Mouse (Mus musculus) limb, embryonic 14.5 days (tissue): Measurements from ENCODE around the gene Iqck. TPM values are rescaled to one million over a fixed set of nuclear protein-coding genes. Genes with fewer than 3 reads are reported as not detected.
A peak's percentile ranks its signal among the peaks of the same experiment; 100 is the strongest.

ENCODE experiments used
- ATAC-seq: fragments of 200-750 bp; cut with Nextera tagmentation; 2 replicates; pipeline ENCODE4 v1.8.0; 2017; ENCODE audit warnings: low read depth, moderate number of reproducible peaks, moderate TSS enrichment; ENCODE audit not compliant: low FRiP score
- DNase-seq: peaks from one replicate; pipeline ENCODE4 v3.0.0-alpha.2; 2015; ENCODE audit warnings: low spot score
- H3K27ac ChIP-seq: fragments of 300-500 bp; sonication (generic); replicated peaks from 2 replicates; pipeline ENCODE4 v1.5.1; 2014; ENCODE audit warnings: low read depth, mild to moderate bottlenecking, low read length, moderate library complexity, mixed read lengths
- H3K27me3 ChIP-seq: fragments of 300-500 bp; sonication (generic); 2 replicates; pipeline ENCODE4 v1.6.1; 2014; ENCODE audit warnings: low read length, mixed read lengths; ENCODE audit not compliant: control insufficient read depth, insufficient read depth
- H3K36me3 ChIP-seq: fragments of 300-500 bp; sonication (generic); 2 replicates; pipeline ENCODE4 v1.6.1; 2014; ENCODE audit warnings: mild to moderate bottlenecking, low read length, moderate library complexity, mixed read lengths; ENCODE audit not compliant: control insufficient read depth, insufficient read depth
- H3K4me1 ChIP-seq: fragments of 300-500 bp; sonication (generic); 2 replicates; pipeline ENCODE4 v1.6.1; 2014; ENCODE audit warnings: antibody characterized with exemption, low read length, mixed read lengths; ENCODE audit not compliant: control insufficient read depth, insufficient read depth
- H3K4me2 ChIP-seq: fragments of 300-500 bp; sonication (generic); replicated peaks from 2 replicates; pipeline ENCODE4 v1.6.1; 2014; ENCODE audit warnings: low read depth, mild to moderate bottlenecking, low read length, moderate library complexity; ENCODE audit not compliant: severe bottlenecking
- H3K4me3 ChIP-seq: fragments of 300-500 bp; sonication (generic); replicated peaks from 2 replicates; pipeline ENCODE4 v1.5.1; 2014; ENCODE audit warnings: low read length
- H3K9ac ChIP-seq: fragments of 300-500 bp; sonication (generic); 2 replicates; pipeline ENCODE4 v1.6.1; 2014; ENCODE audit warnings: mild to moderate bottlenecking, low read depth, low read length, moderate library complexity; ENCODE audit not compliant: severe bottlenecking
- H3K9me3 ChIP-seq: fragments of 300-500 bp; sonication (generic); 2 replicates; pipeline ENCODE4 v1.6.1; 2016; ENCODE audit warnings: low read length; ENCODE audit not compliant: control insufficient read depth
- POLR2A ChIP-seq: fragments of 200-500 bp; IDR thresholded peaks from 2 replicates; pipeline ENCODE4 v1.8.0; 2012; ENCODE audit warnings: inconsistent platforms, mild to moderate bottlenecking, moderate library complexity, borderline replicate concordance; ENCODE audit not compliant: insufficient read depth, insufficient read length; ENCODE audit errors: extremely low read depth
- WGBS: fragments of 180-500 bp; shearing (Covaris S2); extraction: QIAGEN DNeasy Blood & Tissue Kit; methylation state at CpG from one replicate; pipeline ENCODE4 v1.1.7; 2014; 5-methylcytosine and 5-hydroxymethylcytosine counted together
- polyA plus RNA-seq, 2 experiments: library from polyadenylated mRNA; depleted of rRNA in 1 of 2; stranded (reverse) in 1 of 2; unstranded in 1 of 2; fragments of >200 nt; fragmentation: Nextera tagmentation in 1 of 2; extraction: Ambion mirVana in 1 of 2; gene quantifications; 2 replicates each; pipeline versions ENCODE4 v1.2.1 to v1.2.3; 2012 to 2014

Gene Iqck
- polyA plus RNA-seq, 2 experiments: 2.5 to 2.8 TPM

DNA sequence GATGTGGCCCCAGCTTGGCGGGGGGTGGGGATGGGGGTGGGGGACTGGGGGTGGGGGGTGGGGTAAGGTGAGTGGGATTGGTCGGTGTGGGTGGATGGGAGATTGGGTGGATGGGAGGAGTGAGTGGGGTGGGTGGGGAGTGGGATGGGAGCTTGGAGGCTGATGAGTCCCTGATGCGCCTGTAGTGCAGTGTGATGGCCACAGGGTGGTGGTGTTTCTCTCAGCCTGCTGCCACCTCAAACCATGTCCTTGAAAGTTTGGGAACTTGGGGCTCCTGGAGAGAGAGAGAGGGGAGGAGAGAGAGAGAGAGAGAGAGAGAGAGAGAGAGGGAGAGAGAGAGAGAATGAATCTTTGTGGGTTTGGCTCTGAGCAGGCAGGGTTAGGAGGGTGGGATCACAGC lies 160.2 kb downstream of the Iqck start:
- peak; percentile 40 for DNase-seq

DNA sequence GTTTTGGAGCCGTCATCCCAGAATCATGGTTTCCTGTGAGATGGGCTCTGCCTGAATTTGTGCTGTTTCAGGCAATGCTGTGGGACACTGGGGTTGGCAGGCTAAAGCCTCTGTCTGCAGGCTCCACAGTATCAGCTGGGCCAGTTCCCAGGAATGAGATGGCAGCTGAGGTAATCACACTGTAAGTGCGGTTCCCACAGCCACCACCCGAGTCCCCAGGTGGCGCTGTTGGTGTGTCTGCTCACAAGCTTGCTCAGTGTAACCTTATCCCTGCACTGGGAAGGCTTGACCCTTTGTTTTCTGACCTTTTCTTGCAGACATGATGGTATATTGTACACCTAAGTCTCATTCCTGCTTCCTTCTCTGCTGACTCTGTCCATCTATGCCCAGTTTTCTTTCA lies 164.0 kb downstream of the Iqck start:
- WGBS: 17% methylated on average over 4 of the region's 4 CpGs
- no peaks in the 10 kb centered on the region for H3K36me3 ChIP-seq
- ATAC-seq (no peak), DNase-seq (peak; percentile 37)
- H3K9me3 ChIP-seq: no peaks in the 10 kb centered on the region
- no peaks in the 10 kb centered on the region for H3K27me3 ChIP-seq
- TF ChIP-seq POLR2A: no peak
- no peak overlapping the region for H3K27ac ChIP-seq
- no peak overlapping the region for H3K4me2 ChIP-seq
- H3K4me3 ChIP-seq: no peak overlapping the region
- H3K4me1 ChIP-seq: no peaks in the 10 kb centered on the region
- H3K9ac ChIP-seq: no peak overlapping the region

More for the DNA sequence above, 160.2 kb downstream of the Iqck start:
- H3K4me1 ChIP-seq: no peaks in the 10 kb centered on the region
- H3K27ac ChIP-seq: no peak overlapping the region
- no peaks in the 10 kb centered on the region for H3K27me3 ChIP-seq
- H3K4me2 ChIP-seq: no peak overlapping the region
- no peak for TF ChIP-seq POLR2A
- H3K9ac ChIP-seq: no peak overlapping the region
- no peaks in the 10 kb centered on the region for H3K36me3 ChIP-seq
- 0% methylated on average over 3 of the region's 3 CpGs for WGBS
- H3K4me3 ChIP-seq: no peak overlapping the region
- H3K9me3 ChIP-seq: no peaks in the 10 kb centered on the region
- no peak for ATAC-seq

Other genes starting within 250 kb of the Iqck start
- 72.4 and 153 TPM in 2 replicates for gene Gde1, start 150.0 kb upstream of the Iqck start, polyA plus RNA-seq (2012; rRNA removed)
- gene Gde1, start 150.0 kb upstream of the Iqck start, polyA plus RNA-seq (2014; fragmentation: Nextera tagmentation; extraction: Ambion mirVana): 81.3 and 89.9 TPM in 2 replicates
- 39.0 and 42.6 TPM in 2 replicates for gene Ccp110, start 143.2 kb upstream of the Iqck start, polyA plus RNA-seq (2012; rRNA removed)
- 8.8 and 10.8 TPM in 2 replicates for gene Ccp110, start 143.2 kb upstream of the Iqck start, polyA plus RNA-seq (2014; fragmentation: Nextera tagmentation; extraction: Ambion mirVana)
- gene Vps35l, start 115.5 kb upstream of the Iqck start, polyA plus RNA-seq (2012; rRNA removed): 48.8 and 59.8 TPM in 2 replicates
- gene Vps35l, start 115.5 kb upstream of the Iqck start, polyA plus RNA-seq (2014; fragmentation: Nextera tagmentation; extraction: Ambion mirVana): 65.8 and 67.1 TPM in 2 replicates
- 34.1 and 34.2 TPM in 2 replicates for gene Knop1, start 502 bp downstream of the Iqck start, polyA plus RNA-seq (2012; rRNA removed)
- 84.6 and 108 TPM in 2 replicates for gene Knop1, start 502 bp downstream of the Iqck start, polyA plus RNA-seq (2014; fragmentation: Nextera tagmentation; extraction: Ambion mirVana)
- gene Gprc5b, start 139.5 kb downstream of the Iqck start, polyA plus RNA-seq (2012; rRNA removed): 24.9 and 34.7 TPM in 2 replicates
- 14.0 and 15.0 TPM in 2 replicates for gene Gprc5b, start 139.5 kb downstream of the Iqck start, polyA plus RNA-seq (2014; fragmentation: Nextera tagmentation; extraction: Ambion mirVana)